Mouse (Mus musculus): Measurements from ENCODE around the gene Ablim1. TPM values are rescaled to one million over a fixed set of nuclear protein-coding genes. Genes with fewer than 3 reads are reported as not detected.

Gene Ablim1
- polyA plus RNA-seq, 1 experiment from 2014 or later: 39.3 TPM

DNA sequence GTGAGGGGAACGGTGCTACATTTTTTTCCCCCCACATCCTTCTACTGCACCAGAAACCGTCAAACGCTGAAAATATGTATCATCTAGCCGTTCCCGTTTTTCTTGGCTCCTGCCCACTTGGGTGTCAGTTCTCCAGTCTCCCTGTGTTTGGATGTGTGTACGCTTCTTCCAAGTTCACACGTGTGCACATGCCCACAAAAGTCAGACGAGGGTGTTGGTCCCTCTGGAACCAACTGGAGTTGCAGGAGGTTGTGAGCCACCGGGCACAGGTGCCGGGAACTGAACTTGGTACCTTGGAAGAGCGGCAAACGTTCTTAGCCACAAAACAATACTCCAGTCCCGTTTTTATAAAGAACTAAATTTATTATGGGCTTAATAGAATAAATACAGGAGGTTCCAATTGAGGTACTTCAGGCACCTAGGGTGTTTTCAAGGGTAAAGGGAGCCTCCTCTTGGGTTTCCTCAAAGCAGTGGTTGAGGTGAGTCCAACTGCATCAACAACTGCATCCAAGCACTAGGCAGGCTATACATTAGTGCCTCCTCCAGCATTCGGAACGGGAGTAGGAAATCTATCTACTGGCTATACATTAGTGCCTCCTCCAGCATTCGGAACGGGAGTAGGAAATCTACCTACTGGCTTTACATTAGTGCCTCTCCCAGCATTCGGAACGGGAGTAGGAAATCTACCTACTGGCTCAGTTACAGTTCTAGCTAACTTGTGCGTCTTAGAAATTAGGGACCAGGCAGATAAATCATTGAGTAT is 44.3 kb upstream of the Ablim1 start:
- Histone ChIP-seq H3K27me3 (ENCODE audit: insufficient read depth, low read length) (no peaks in the 10 kb centered on the region), H3K4me2 (replicated peaks; ENCODE audit: low read depth, low read length) (peak overlapping the region; percentile 63), H3K4me1 (ENCODE audit: insufficient read depth, low read length) (peaks cover 49% of the 10 kb centered on the region), H3K27ac (ENCODE audit: low read length) (no peak overlapping the region), H3K4me3 (ENCODE audit: low read length) (no peak overlapping the region), H3K36me3 (ENCODE audit: insufficient read depth, low read length) (no peaks in the 10 kb centered on the region), H3K9me3 (ENCODE audit: low read length) (no peaks in the 10 kb centered on the region), H3K9ac (replicated peaks; ENCODE audit: low read length) (0 out of 2 replicates have a peak overlapping the region, but pooled peaks have one; percentile 0)
- ATAC-seq (ENCODE audit: low FRiP score, low TSS enrichment): no peak
- 87% methylated on average over 20 of the region's 20 CpGs for WGBS

- ATAC-seq (ENCODE audit: low FRiP score, low TSS enrichment): no peak
- H3K4me1 ChIP-seq (ENCODE audit: insufficient read depth, low read length): peaks cover 44% of the 10 kb centered on the region
- H3K4me3 ChIP-seq (ENCODE audit: low read length): no peak overlapping the region
- no peaks in the 10 kb centered on the region for H3K36me3 ChIP-seq (ENCODE audit: insufficient read depth, low read length)
- H3K9ac ChIP-seq (replicated peaks; ENCODE audit: low read length): 0 out of 2 replicates have a peak overlapping the region, but pooled peaks have one; percentile 0
- peak overlapping the region; percentile 63; the same call in 1 of the 2 replicates for H3K4me2 ChIP-seq (replicated peaks; ENCODE audit: low read depth, low read length)
- 69% methylated on average over 12 of the region's 12 CpGs for WGBS
- H3K27me3 ChIP-seq (ENCODE audit: insufficient read depth, low read length): no peaks in the 10 kb centered on the region
- H3K9me3 ChIP-seq (ENCODE audit: low read length): no peaks in the 10 kb centered on the region
- H3K27ac ChIP-seq (ENCODE audit: low read length): peak overlapping the region; percentile 29
Observed at GRCm38 (mm10) chr19:57358322-57358721, 43.6 kb upstream of the Ablim1 start.

DNA sequence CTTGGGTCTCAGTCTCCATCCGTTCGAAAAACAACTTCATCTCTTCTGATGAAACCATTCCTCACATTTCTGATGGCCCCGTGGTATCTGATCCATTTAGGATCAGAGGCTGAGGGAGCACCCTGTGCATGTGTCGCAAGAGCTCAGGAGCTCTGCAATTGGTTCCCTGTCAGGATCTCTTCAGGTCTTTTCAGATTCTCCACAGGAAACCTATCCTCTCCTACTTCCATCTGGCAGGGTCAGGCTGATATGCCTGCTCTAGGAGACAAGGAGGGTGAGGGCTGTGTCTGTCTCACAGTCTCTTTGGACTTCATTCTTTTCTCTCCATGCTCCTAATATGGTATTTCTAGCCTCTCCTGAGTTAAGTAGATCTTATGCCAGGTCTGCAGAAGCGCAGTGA is 43.1 kb upstream of the Ablim1 start:
- Histone ChIP-seq H3K27ac (ENCODE audit: low read length) (peak overlapping the region; percentile 29), H3K9ac (replicated peaks; ENCODE audit: low read length) (no peak overlapping the region), H3K36me3 (ENCODE audit: insufficient read depth, low read length) (no peaks in the 10 kb centered on the region), H3K9me3 (ENCODE audit: low read length) (no peaks in the 10 kb centered on the region), H3K4me1 (ENCODE audit: insufficient read depth, low read length) (peaks cover 39% of the 10 kb centered on the region), H3K4me2 (replicated peaks; ENCODE audit: low read depth, low read length) (peak overlapping the region; percentile 10; the same call in 1 of the 2 replicates), H3K4me3 (ENCODE audit: low read length) (no peak overlapping the region), H3K27me3 (ENCODE audit: insufficient read depth, low read length) (no peaks in the 10 kb centered on the region)
- ATAC-seq (ENCODE audit: low FRiP score, low TSS enrichment): no peak
- WGBS: 88% methylated on average over 5 of the region's 5 CpGs

DNA sequence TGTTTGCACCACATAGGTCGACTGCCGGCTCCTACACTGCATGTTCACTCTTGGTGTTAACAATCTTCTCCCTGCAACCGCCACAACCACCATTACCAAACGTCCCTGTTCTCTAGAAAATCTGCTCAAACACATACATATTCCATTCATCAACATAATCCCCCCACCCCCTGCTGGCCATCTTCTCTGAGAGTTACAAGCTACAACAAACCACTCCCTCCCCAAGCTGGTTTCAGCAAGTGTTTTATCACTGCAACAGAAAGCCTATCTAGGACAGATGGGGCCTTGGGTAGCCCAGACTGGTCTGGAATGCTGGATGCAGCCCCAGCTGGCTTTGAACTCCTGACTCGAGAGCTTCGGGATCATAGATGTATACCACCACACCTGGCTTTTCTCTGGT is 42.5 kb upstream of the Ablim1 start:
- Histone ChIP-seq H3K4me1 (ENCODE audit: insufficient read depth, low read length) (peaks cover 34% of the 10 kb centered on the region), H3K4me3 (ENCODE audit: low read length) (no peak overlapping the region), H3K27me3 (ENCODE audit: insufficient read depth, low read length) (no peaks in the 10 kb centered on the region), H3K27ac (ENCODE audit: low read length) (no peak overlapping the region), H3K36me3 (ENCODE audit: insufficient read depth, low read length) (no peaks in the 10 kb centered on the region), H3K9ac (replicated peaks; ENCODE audit: low read length) (no peak overlapping the region), H3K9me3 (ENCODE audit: low read length) (no peaks in the 10 kb centered on the region), H3K4me2 (replicated peaks; ENCODE audit: low read depth, low read length) (no peak overlapping the region)
- WGBS: 91% methylated on average over 6 of the region's 6 CpGs
- no peak for ATAC-seq (ENCODE audit: low FRiP score, low TSS enrichment)

GRCm38 (mm10) chr19:57356273-57356672 is 41.6 kb upstream of the Ablim1 start:
- Histone ChIP-seq H3K27me3 (ENCODE audit: insufficient read depth, low read length) (no peaks in the 10 kb centered on the region), H3K36me3 (ENCODE audit: insufficient read depth, low read length) (no peaks in the 10 kb centered on the region), H3K4me3 (ENCODE audit: low read length) (no peak overlapping the region), H3K9me3 (ENCODE audit: low read length) (no peaks in the 10 kb centered on the region), H3K27ac (ENCODE audit: low read length) (peak overlapping the region; percentile 89), H3K4me2 (replicated peaks; ENCODE audit: low read depth, low read length) (0 out of 2 replicates have a peak overlapping the region, but pooled peaks have one; percentile 16), H3K9ac (replicated peaks; ENCODE audit: low read length) (0 out of 2 replicates have a peak overlapping the region, but pooled peaks have one; percentile 22), H3K4me1 (ENCODE audit: insufficient read depth, low read length) (peaks cover 34% of the 10 kb centered on the region)
- ATAC-seq (ENCODE audit: low FRiP score, low TSS enrichment): no peak
- WGBS: 61% methylated on average over 7 of the region's 7 CpGs

DNA sequence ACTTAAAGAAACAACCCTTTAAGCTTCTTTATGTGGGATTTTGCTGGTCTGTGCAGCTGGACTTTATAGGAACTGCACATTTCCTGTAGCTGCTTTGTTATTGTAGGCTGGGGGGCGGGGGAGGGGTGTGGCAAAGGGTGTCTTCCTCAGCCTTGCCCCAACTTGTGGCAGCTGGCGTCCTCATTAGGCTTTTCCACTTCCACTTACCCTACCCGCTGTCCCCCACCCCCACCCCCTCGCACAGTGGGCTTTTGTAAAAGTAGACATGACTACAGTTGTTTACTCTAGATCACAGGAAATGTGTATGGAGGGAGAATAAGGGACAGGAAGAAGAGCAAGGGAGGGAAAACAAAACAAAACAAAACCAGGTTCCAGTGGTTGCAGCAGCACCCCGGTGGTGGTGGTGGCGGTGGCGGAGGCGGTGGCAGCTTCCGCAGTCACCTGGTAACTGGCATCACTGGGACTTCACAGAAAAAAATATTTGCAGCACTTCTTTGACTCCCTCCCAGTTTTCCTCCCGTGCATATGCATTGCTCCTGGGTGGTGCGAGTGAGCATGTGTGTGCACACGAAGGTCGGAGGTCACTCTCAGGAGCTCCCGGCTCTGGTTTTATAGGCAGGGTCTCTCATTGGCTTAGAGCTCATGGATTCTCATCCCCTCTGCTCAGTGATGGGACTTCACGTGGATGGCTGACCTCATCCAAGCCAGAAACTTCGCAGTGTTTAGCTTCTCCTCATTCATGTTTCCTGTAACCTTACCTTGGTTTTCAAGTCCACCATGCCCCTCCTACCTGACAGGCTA is 40.9 kb upstream of the Ablim1 start:
- Histone ChIP-seq H3K4me2 (replicated peaks; ENCODE audit: low read depth, low read length) (peak overlapping the region; percentile 16), H3K4me1 (ENCODE audit: insufficient read depth, low read length) (peaks cover 34% of the 10 kb centered on the region), H3K27me3 (ENCODE audit: insufficient read depth, low read length) (no peaks in the 10 kb centered on the region), H3K9ac (replicated peaks; ENCODE audit: low read length) (0 out of 2 replicates have a peak overlapping the region, but pooled peaks have one; percentile 22), H3K9me3 (ENCODE audit: low read length) (no peaks in the 10 kb centered on the region), H3K27ac (ENCODE audit: low read length) (peak overlapping the region; percentile 89), H3K36me3 (ENCODE audit: insufficient read depth, low read length) (no peaks in the 10 kb centered on the region), H3K4me3 (ENCODE audit: low read length) (no peak overlapping the region)
- peak; percentile 35; the same call in 1 of the 2 replicates for ATAC-seq (ENCODE audit: low FRiP score, low TSS enrichment)
- WGBS: 50% methylated on average over 16 of the region's 16 CpGs

- Histone ChIP-seq H3K4me1 (ENCODE audit: insufficient read depth, low read length) (peaks cover 30% of the 10 kb centered on the region), H3K27ac (ENCODE audit: low read length) (no peak overlapping the region), H3K27me3 (ENCODE audit: insufficient read depth, low read length) (no peaks in the 10 kb centered on the region), H3K36me3 (ENCODE audit: insufficient read depth, low read length) (no peaks in the 10 kb centered on the region), H3K9ac (replicated peaks; ENCODE audit: low read length) (no peak overlapping the region), H3K9me3 (ENCODE audit: low read length) (no peaks in the 10 kb centered on the region), H3K4me2 (replicated peaks; ENCODE audit: low read depth, low read length) (no peak overlapping the region), H3K4me3 (ENCODE audit: low read length) (no peak overlapping the region)
- 74% methylated on average over 6 of the region's 6 CpGs for WGBS
- ATAC-seq (ENCODE audit: low FRiP score, low TSS enrichment): no peak
Observed at GRCm38 (mm10) chr19:57354715-57355114, 40.0 kb upstream of the Ablim1 start.

DNA sequence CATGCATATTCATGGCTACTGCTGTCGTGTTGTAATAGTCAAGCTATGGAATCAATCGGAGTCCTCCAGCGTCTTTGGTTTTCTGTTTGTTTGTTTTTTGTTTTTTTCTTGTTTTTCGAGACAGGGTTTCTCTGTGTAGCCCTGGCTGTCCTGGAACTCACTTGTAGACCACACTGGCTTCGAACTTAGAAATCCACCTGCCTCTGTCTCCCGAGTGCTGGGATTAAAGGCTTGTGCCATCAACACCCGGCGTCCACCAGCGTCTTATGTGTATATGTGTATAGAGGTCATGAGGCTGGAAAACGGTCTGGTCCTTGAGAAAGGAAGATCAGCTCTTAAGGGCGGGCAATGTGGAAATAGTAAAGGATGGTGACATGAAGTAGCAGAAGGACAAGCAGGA is 39.3 kb upstream of the Ablim1 start:
- Histone ChIP-seq H3K36me3 (ENCODE audit: insufficient read depth, low read length) (no peaks in the 10 kb centered on the region), H3K9me3 (ENCODE audit: low read length) (no peaks in the 10 kb centered on the region), H3K27me3 (ENCODE audit: insufficient read depth, low read length) (no peaks in the 10 kb centered on the region), H3K4me3 (ENCODE audit: low read length) (no peak overlapping the region), H3K4me1 (ENCODE audit: insufficient read depth, low read length) (peaks cover 23% of the 10 kb centered on the region), H3K4me2 (replicated peaks; ENCODE audit: low read depth, low read length) (no peak overlapping the region), H3K9ac (replicated peaks; ENCODE audit: low read length) (no peak overlapping the region), H3K27ac (ENCODE audit: low read length) (no peak overlapping the region)
- no peak for ATAC-seq (ENCODE audit: low FRiP score, low TSS enrichment)
- WGBS: 93% methylated on average over 11 of the region's 11 CpGs

DNA sequence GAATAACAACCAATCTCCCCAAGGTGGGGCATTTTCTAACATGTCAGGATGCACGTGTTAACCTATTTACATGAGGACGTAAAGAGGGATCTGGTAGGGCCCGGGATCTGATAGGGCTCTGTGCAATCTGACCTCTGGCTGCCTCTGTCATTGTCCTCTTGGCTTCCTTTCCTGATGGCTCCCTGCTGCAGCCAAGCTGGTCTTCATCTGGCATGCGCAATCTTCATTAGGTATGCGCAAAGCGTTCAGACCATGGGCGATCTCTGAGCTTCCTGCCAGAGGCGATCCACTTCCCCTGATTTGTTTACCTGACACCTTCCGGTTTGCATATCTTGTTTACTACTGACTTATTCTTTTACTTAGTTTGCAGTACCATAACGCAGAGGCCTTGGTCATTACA is 38.5 kb upstream of the Ablim1 start:
- Histone ChIP-seq H3K9ac (replicated peaks; ENCODE audit: low read length) (no peak overlapping the region), H3K9me3 (ENCODE audit: low read length) (no peaks in the 10 kb centered on the region), H3K4me2 (replicated peaks; ENCODE audit: low read depth, low read length) (no peak overlapping the region), H3K27ac (ENCODE audit: low read length) (no peak overlapping the region), H3K36me3 (ENCODE audit: insufficient read depth, low read length) (no peaks in the 10 kb centered on the region), H3K4me1 (ENCODE audit: insufficient read depth, low read length) (peaks cover 15% of the 10 kb centered on the region), H3K27me3 (ENCODE audit: insufficient read depth, low read length) (no peaks in the 10 kb centered on the region), H3K4me3 (ENCODE audit: low read length) (no peak overlapping the region)
- WGBS: 91% methylated on average over 10 of the region's 10 CpGs
- no peak for ATAC-seq (ENCODE audit: low FRiP score, low TSS enrichment)
